Mouse (Mus musculus) olfactory bulb, adult 2 months (tissue): ENCODE results near the gene Cend1. TPM values are rescaled to one million over a fixed set of nuclear protein-coding genes. Genes with fewer than 3 reads are reported as not detected.
A peak's percentile ranks its signal among the peaks of the same experiment; 100 is the strongest.

ENCODE experiments used
- H3K27ac ChIP-seq: fragments of 200-500 bp; 2 replicates; pipeline ENCODE4 v1.5.1; 2012; ENCODE audit warnings: low read depth, low read length; ENCODE audit not compliant: insufficient read depth
- H3K4me1 ChIP-seq: fragments of 200-500 bp; 2 replicates; pipeline ENCODE4 v1.6.1; 2012; ENCODE audit warnings: low read length; ENCODE audit not compliant: control insufficient read depth, insufficient read depth
- H3K4me3 ChIP-seq: fragments of 200-500 bp; 2 replicates; pipeline ENCODE4 v1.5.1; 2012; ENCODE audit warnings: mild to moderate bottlenecking, low read depth, low read length, moderate library complexity; ENCODE audit not compliant: insufficient read depth
- CTCF ChIP-seq: fragments of 200-500 bp; IDR thresholded peaks from 2 replicates; pipeline ENCODE4 v1.5.1; 2012; ENCODE audit warnings: low read depth, mild to moderate bottlenecking, low read length, moderate library complexity; ENCODE audit not compliant: insufficient read depth
- POLR2A ChIP-seq: fragments of 200-500 bp; IDR thresholded peaks from 2 replicates; pipeline ENCODE4 v1.6.1; 2012; ENCODE audit warnings: mild to moderate bottlenecking, low read depth, low read length, moderate library complexity; ENCODE audit not compliant: insufficient read depth
- WGBS: fragments of 180-500 bp; shearing (Covaris S2); methylation state at CpG from one replicate; pipeline ENCODE4 v1.1.7; 2018; 5-methylcytosine and 5-hydroxymethylcytosine counted together
- polyA plus RNA-seq: library from polyadenylated mRNA; stranded (reverse); fragments of >200 nt; gene quantifications from 2 replicates; pipeline ENCODE4 v1.2.4, GENCODE M21; 2012; ENCODE audit warnings: low replicate concordance; ENCODE audit not compliant: missing spikeins, insufficient read depth, insufficient read length

Gene Cend1
- polyA plus RNA-seq, 1 experiment: not detected

GRCm38 (mm10) chr7:141472226-141472625 is 42.9 kb upstream of the Cend1 start:
- peaks cover 44% of the 10 kb centered on the region for H3K4me1 ChIP-seq
- H3K27ac ChIP-seq: no peak overlapping the region
- 80% methylated on average over 6 of the region's 6 CpGs for WGBS
- TF ChIP-seq POLR2A (no peak), CTCF (no peak)
- H3K4me3 ChIP-seq: no peak overlapping the region

- Histone ChIP-seq H3K4me3 (no peak overlapping the region), H3K27ac (no peak overlapping the region), H3K4me1 (peaks cover 42% of the 10 kb centered on the region)
- TF ChIP-seq CTCF (no peak), POLR2A (no peak)
- 74% methylated on average over 1 of the region's 1 CpGs for WGBS
Observed at GRCm38 (mm10) chr7:141471236-141471635, 41.9 kb upstream of the Cend1 start.

GRCm38 (mm10) chr7:141470637-141470944 is 41.3 kb upstream of the Cend1 start:
- TF ChIP-seq CTCF (no peak), POLR2A (no peak)
- Histone ChIP-seq H3K4me1 (peaks cover 37% of the 10 kb centered on the region), H3K27ac (no peak overlapping the region), H3K4me3 (no peak overlapping the region)
- 97% methylated on average over 10 of the region's 10 CpGs for WGBS

GRCm38 (mm10) chr7:141469901-141470636 is 40.8 kb upstream of the Cend1 start:
- H3K27ac ChIP-seq: no peak overlapping the region
- peaks cover 35% of the 10 kb centered on the region for H3K4me1 ChIP-seq
- no peak overlapping the region for H3K4me3 ChIP-seq
- WGBS: 88% methylated on average over 18 of the region's 18 CpGs
- TF ChIP-seq POLR2A (no peak), CTCF (no peak)

GRCm38 (mm10) chr7:141469352-141469751 is 40.1 kb upstream of the Cend1 start:
- WGBS: 90% methylated on average over 6 of the region's 6 CpGs
- peaks cover 35% of the 10 kb centered on the region for H3K4me1 ChIP-seq
- TF ChIP-seq CTCF (no peak), POLR2A (no peak)
- H3K27ac ChIP-seq: no peak overlapping the region
- H3K4me3 ChIP-seq: no peak overlapping the region

GRCm38 (mm10) chr7:141468522-141469211 is 39.4 kb upstream of the Cend1 start:
- no peak for TF ChIP-seq CTCF
- no peak for TF ChIP-seq POLR2A
- Histone ChIP-seq H3K4me3 (no peak overlapping the region), H3K27ac (no peak overlapping the region; the same call in 1 of the 2 replicates), H3K4me1 (peaks cover 33% of the 10 kb centered on the region)
- WGBS: 12% methylated on average over 8 of the region's 8 CpGs

GRCm38 (mm10) chr7:141468164-141468521 is 38.9 kb upstream of the Cend1 start:
- Histone ChIP-seq H3K4me1 (peaks cover 32% of the 10 kb centered on the region), H3K4me3 (peak overlapping the region; percentile 64; the same call in 1 of the 2 replicates), H3K27ac (no peak overlapping the region)
- TF ChIP-seq CTCF (no peak), POLR2A (no peak)
- 67% methylated on average over 5 of the region's 5 CpGs for WGBS

- Histone ChIP-seq H3K4me1 (peaks cover 32% of the 10 kb centered on the region), H3K27ac (no peak within 1 kb of the TSS; the same call in 1 of the 2 replicates), H3K4me3 (peak within 1 kb of the TSS; percentile 64)
- WGBS: 4% methylated on average over 52 of the region's 52 CpGs
- no peak for TF ChIP-seq CTCF
- TF ChIP-seq POLR2A: no peak
Observed at GRCm38 (mm10) chr7:141467230-141468030, 38.1 kb upstream of the Cend1 start, which contains the start of gene Cd151. Gene Cd151, plus strand, starts transcription at chr7:141467392.
